Mouse (Mus musculus) adrenal gland, adult 2 months (tissue): ENCODE data around the gene Ramp1. TPM values are rescaled to one million over a fixed set of nuclear protein-coding genes. Genes with fewer than 3 reads are reported as not detected.

ENCODE experiments used
- DNase-seq: peaks from one replicate; pipeline ENCODE4 v3.0.0; 2021
- polyA plus RNA-seq: library from polyadenylated mRNA; depleted of rRNA; stranded (reverse); fragments of >200 nt; gene quantifications from 2 replicates; pipeline ENCODE4 v1.2.3, GENCODE M21; 2012
- total RNA-seq, 2 experiments: library from RNA; stranded (reverse); gene quantifications; 2 replicates each; pipeline ENCODE4 v1.2.3; 2021

Gene Ramp1
- total and polyA plus RNA-seq, 3 experiments, result 8.0 to 19.9 (median 10.7) TPM

DNA sequence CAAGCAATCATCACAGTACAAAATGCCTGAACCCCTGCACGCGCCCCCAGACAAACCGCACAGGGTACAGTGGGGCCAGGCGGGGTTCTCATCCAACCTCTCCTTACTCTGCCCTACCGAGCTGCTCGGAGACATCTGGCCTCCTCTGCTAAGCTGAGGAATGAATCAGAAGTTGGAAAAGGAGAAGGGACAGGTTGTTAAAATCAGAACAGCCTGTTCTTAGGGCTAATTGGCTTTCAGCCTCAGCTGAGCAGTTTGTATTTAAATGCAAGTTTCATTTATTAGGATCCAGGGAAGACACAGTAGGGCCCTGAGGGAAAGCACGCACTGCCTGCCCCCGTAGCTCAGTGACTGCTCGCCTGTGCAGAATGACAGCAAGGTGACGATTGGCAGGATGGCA is 20.2 kb downstream of the Ramp1 start:
- no peak for DNase-seq

DNA sequence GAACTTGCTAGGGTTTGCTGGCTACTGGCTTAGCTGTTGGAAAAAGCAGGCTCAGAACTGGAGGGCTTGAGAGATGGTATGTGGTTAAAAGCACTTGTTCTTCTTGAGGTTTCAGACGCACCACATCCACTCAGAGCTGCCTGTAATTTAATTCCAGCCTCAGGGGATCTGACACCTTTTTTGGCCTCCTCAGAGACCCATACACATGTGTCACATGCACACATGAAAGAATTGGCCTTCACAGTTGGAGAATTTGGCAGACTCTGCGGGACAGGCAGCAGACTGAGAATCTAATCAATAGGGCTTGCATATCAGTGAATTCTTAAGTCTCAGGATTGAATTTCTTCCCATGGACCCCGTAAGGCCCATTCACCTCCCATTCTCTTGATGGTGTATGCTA is 21.5 kb downstream of the Ramp1 start:
- no peak for DNase-seq

DNA sequence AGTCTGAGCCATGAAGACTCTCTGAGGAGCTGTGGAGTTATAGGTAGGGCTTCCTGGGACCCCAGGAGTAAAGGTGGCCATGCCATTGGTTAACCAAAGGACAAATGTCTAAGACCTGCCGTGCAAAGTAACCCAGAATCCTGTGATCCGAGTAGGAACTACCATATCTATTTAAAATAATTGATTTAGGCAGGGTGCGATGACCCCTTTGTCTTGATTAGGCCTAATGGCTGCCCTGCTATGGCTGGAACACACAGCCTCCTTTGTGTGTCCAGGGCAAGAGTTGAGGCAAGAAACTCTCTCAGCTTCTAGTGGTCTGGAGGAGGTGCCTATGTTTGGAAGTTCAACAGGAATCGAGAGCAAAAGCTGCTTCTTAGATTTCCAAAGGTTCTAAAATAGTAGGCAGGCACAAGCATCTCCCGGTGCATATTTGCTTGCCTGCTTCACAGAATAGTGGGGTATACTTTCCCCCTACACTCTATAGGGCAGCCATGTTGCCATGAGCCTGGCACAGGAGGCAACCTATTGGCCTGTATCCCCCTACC is 24.7 kb downstream of the Ramp1 start:
- DNase-seq, result no peak

DNA sequence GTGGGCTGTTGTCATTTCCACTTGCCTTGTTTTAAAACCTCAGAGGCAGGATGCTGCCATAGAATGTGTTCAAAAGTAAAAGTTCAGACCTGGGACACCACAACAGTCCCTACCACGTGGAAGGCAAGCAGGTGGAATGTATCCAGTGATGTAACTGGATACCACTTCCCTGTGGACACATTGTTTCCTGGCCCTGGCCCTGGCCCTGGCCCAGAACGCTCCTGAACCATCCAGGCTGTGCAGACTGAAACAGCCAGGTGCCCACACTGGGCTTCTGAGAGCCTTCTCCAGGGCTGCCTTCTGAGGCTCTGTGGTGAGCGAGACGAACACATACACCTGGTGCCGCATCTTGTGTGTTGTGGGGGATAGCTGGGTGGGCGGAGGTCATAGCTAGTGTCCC is 26.0 kb downstream of the Ramp1 start:
- no peak for DNase-seq

DNA sequence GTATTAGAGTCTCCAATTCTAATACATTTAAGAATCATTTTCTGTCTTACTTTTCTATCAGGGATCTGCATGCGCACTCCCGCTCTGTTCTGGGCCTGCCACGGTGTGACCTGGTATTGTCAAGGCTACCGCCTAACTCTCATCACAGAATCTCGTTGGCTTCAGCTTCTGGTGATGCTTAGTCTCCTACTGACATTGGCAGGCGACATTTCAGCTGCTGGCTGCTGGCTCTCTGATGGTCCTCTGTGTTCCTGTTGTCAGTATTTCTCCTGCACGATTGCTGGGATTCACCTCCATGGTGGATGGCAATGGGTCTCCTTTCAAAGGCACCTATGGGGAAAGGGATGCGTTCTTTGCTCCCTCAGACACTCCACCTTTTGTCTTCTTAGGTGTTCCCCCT is 26.7 kb downstream of the Ramp1 start:
- no peak for DNase-seq

DNA sequence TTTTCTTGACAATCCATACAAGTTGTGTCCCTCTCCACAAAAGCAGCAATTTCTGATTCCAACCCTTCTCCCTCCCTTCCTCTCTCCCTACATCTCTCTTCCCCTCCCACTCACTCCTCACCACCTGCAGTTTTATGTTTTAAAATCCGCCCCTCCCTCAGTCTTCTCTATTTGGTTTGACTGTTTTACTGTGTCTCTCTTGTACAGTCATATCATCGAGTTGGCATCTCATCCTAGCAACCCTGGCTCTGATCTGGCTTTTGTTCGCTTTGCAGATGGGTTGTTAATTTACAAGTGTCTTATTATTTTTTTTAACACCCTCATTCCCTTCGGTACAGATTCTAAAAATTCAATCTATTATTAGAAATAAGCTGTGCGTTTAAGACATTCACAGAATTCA is 27.3 kb downstream of the Ramp1 start:
- no peak for DNase-seq

DNA sequence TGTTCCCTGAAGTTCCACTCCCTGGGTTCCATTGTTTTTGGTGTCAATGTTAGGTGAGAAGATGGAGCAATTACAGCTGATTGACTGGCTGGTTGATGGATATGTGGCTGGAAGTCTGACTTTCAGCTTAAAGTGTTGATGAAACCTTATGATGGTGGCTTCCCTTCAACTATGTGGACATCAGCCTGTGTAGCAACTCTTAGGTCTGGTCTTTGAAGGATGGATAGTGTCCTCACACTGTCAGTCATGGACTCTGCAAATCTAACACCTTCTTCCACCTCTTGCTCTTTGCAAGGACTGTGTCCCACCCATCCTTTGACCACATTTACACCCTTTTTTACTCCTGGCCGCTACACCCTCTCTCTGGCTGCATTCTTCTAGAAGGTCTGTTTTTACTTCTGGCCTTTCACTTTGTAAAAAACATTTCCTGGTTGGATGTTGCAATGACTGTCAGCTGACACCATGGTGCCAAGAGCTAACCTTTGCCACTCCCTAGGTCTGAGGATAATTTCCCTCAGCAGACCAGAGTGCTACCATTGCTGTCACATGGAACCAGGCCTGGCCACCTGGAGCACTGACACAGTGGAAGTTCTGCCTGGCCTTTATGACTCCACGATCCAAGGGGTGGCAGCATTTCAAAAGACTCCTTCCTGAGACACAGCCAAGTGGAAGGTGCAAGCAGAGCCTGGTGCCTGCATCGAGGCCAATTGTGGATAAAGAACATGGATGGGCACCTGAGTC is 27.9 kb downstream of the Ramp1 start:
- DNase-seq, result peak; percentile 28

DNA sequence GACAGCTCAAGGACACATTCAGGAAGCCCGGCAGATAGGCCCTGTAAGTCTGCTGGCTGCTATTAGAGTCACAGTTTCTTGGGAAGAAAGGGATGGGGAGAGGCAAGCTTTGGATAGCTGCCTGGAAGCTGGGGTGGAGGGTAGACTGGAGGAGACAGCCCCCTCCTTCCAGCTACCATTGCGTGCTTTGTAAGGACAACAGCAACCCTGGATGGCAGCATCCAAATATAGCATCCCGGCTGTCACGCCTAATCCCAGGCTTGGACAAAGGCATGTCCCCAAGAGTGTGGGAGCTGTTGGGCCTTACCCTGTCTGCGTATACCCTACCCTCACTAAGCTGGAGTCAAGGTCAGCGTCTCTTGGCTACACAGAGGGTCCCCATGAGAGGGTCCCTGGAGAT is 29.7 kb downstream of the Ramp1 start:
- DNase-seq, result no peak

DNA sequence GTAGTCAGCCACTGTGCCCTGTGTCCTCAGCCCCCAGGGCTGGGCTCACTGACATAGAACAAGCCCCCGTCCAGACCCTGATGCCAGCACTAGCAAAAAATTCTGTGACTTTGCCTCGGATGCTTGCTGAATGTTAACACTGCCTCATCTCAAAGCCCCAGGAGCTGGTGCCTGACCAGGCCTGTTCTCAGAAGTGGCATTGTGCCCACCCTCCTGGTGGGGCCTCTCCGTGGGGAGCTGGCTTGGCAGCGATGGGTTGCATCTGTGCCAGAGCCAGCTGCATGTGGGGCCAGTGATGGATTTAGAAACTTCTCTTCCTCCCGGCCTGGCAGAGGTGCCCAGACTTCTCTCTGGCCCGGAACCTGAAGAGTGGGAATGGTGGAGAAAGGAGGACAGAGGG is 30.2 kb downstream of the Ramp1 start:
- DNase-seq, result peak; percentile 43

DNA sequence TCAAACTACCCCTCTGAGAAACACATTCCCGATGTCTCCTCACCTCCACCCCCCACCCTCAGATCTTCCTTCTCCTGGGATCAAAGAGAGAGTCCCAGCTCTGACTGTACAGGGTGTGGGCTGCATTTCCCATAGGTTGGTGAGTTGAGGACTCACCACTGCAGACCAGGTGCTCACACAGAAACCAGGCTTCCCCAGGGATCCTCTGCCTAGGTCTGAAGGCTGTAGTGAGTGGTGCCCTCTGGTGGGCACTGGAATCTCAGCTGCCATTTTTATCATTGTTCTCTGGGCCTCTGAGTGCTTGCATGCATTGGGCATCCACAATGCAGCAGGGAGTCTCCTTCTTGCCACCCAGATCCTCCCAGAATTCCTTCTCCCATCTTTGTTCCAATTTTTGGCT is 31.5 kb downstream of the Ramp1 start:
- peak; percentile 41 for DNase-seq

DNA sequence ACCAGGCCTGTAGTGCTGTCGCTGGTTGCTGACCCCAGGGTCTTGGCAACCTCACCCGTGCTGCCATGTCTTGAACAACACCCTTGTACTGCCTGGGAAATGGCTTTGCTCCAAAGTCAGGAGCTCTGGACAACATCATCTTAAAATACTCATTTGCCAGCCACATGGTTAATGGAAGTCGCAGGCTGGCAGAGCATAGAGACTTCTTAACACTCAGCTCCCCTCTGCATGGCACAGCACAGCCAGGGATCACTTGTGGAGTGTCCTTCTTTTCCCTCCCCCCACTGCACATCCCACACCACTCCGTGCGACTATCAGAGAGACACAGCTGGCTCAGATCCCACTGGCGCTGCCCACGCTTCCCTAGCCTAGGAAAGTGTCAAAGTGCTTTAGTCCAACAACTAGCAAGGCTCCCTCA is 32.0 kb downstream of the Ramp1 start:
- DNase-seq, result no peak

DNA sequence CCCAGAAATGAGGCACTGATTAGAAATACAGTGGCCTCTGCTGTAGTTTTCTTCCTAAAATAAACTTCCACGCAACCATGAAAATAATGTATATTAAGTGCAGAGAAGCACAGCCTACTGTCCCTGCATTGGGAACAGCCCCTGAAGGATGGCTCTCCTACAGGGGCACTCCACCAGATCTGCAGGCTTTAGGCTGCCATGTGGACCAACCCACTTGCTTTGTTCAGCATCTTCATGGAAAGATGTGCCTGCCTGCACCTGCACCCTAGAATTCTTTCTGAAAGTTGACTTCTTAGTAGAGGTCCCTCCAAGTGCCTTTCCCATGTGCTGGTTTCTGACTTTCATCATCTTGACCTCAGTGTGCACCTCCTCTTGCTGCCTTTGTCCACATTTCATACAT is 35.6 kb downstream of the Ramp1 start:
- no peak for DNase-seq

DNA sequence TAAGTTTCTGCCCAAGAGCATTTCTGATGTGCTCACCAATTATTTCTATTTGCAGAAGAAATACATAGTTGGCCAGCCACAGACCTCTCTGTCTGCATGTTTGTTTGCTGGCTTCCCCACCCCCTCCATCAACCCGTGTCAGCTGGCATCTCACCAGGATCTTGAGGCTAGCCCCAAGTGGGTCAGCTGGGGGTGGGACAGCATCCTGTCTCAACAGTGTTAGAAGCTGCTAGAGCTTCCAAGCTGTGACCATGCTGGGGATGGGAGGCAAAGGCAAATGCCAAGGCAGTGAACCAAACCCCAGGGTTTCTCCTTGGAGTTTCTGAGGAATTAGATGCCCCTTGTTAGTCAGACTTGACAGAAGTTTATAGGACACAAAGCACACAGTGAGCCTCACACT is 36.4 kb downstream of the Ramp1 start:
- DNase-seq, result no peak

DNA sequence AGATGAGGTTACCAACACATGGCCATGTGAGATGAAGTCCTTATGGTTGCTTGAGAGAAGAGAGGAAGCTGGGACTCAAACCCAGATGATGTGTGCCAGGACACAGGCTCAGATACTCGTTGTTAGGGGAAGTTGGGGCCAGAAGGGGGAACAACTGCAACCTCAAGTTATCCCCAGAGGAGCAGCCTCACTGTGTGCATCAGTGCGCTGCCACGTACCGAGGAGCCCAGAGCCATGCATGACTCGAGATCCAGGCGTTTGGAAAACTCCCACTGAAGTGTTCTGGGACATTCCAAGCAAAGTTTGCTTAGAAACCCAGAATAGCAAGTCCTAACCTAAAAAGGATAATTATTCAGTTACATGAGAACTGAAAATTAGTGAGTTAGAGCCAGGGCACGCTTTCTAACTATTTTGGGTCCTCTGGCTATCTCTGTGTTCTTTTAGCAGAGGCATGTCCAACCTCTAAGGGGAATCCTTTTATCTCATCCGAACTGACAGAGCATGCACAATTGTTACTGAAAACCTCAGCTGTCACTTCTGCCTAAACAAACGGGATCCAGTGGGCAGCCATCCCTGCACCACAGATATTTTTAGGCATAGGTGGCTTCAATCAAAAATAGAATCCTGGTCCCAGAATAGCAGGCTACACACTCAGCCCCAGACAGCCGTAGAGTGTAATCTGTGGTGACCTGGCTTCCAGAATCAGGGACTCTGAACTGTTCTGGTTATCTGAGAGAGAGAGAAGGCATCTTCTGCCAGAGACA is 37.1 kb downstream of the Ramp1 start:
- DNase-seq, result no peak

DNA sequence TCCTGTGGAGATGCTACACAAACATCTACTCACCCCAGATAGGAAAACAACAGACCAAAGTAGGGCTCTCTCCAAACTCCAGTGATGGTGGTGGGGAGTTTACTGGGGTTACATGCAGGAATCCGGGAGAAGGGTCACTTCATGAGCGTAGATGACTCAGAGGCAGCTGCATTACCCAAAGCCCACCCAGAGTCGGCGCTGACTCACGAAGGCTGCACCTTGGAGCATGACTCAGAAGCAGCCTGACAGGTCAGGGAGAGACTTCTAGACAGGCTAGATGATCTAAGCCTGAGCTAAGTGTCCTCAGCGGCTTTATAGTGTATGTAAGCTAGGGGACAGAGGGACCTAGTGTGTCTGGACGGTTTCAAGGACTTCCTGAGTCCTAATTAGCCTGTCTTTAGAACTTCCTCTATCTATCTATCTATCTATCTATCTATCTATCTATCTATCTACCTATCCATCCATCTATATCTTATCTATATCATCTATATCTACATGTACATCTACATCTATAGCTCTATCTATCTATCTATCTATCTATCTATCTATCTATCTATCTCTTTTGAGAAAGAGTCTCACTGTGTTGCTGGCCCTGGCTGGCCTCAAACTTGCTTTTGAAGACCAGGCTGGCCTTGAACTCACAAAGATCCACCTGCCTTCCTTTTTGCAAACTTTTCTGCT is 40.2 kb downstream of the Ramp1 start:
- peak; percentile 75 for DNase-seq

DNA sequence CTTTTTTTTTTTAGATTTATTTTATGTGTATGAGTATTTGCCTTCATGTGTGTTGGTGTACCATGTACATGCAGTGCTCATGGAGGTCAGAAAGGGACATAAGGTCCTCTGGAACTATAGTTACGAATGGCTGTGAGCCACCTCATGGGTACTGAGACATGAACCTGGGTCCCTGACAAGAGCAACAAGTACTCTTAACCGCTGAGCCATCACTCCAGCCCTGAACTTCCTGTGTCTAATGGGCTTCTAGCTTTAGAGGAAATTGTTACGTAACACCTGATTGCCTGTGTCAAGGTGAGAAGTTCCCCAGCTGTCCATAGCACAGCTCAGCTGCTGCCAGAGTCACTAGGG is 40.7 kb downstream of the Ramp1 start:
- DNase-seq, result no peak

DNA sequence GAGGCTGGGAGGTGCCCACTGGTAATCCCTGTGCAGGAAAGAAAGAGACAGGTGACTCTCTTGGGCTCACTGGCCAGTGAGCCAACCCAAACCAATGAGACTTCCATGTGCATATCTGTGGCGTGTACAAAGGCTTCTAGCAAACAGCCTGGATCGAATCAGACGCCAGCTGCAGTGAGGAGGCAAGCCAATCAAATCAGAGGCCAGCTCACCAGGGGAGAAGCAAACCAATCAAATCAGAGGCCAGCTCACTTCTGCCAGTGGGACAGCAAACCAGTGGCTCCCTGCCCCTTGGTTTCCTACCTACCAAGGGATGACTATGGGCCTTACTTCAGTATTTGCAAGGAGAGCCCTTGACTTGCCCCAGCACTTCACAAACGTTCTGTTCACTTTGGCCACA is 46.9 kb downstream of the Ramp1 start:
- DNase-seq, result no peak

DNA sequence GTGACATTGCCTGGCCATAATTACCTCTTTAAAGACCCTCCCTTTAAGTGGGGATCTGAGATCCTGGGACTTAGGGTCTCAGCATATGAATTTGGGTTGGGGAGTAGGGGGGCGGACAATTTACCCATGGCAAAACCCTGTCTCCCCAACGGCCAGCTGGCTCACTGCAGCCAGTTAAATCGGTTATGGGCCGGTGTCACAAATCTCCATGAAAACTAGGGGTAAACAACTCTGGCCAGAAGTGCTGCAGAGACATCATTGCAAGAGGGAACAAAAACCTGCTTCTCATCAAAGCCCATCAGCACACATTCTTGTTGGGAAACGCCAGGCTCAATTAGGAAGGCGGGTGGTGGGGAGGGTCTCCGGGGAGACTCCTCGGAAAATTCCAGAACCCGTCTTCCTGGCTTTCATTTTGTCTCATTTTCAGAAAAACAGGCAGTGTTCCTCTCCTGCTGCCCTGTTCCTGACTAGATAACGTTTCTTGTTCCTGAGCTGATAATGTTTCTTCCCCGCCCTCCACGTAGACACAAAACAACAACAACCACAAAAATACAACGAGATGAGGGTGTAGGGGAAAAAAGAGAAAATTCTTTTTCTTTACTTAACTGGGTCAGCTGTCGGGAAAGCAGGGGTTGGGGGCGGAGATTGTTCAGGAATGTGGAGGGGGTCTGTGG is 47.9 kb downstream of the Ramp1 start:
- no peak for DNase-seq

DNA sequence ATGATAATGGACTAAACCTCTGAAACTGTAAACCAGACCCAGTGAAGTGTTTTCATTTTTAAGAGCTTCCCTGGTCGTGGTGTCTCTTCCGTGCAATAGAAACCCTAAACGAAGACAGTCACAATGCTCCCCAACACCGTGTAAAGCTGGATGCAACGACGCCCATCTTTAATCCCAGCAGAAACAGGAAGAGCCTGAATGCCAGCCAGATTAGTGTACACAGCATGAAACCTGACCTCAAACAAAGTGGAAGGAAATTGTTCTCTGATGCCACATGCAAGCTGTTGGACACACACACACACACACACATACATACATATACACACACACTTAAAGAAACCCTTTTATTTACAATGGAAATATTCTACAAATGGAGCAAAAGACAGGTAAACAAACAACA is 51.5 kb downstream of the Ramp1 start:
- no peak for DNase-seq

DNA sequence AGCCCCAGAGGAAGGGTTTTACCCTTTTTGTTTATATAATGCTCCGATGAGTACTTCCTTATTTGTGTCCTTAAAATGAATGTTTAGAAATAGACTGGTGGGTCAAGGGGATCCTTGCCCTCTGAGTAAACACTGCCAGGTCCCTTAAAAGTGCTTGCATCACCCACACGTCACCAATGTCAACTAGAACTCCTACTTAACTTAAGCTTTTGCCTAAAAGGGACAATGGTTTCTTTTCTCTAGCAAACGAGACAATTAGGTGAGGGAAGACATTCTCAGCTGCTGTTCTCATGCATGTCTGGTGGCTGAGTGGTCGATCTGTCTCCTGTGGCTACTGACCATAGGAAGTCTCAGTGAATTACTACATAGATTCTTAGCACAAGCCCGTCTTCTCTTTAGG is 52.3 kb downstream of the Ramp1 start:
- DNase-seq, result no peak

DNA sequence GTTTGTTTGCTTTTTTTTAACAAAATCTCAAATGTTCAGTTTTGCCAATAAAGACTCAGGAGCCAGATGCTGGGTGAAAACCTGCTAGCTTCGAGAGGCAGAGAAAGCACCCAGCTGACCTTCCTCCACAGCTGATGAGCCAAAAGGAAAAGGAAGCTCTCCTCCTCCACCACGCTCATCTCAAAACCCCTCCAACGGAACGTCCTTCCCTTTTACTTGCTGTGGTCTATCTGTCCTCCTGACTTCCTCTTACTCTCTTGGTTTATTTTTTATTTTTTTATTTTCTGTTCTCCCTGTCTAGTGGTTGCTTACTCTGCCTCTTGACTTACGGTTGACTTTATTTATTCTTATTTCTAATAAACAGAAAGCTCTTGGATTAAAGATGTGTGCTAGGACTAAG is 55.8 kb downstream of the Ramp1 start:
- DNase-seq, result no peak

DNA sequence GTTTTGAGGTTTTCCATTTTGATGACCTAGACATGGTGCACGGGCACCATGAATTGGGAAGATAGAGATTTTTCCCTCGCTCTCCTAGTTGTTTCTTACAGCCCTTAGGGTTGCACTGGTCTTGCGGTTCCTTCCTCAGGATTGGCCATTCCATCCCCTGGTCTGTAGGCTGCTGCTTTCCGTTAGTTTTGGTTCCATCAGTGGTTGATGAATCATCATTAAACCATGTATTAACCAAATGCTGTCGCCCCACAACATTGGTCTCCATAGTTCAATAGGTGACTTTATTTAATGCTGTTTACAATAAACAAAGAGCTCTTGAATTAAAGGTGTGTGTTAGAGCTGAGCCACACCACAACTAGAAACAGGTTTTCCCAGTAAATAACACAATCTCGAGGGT is 58.1 kb downstream of the Ramp1 start:
- DNase-seq, result no peak

DNA sequence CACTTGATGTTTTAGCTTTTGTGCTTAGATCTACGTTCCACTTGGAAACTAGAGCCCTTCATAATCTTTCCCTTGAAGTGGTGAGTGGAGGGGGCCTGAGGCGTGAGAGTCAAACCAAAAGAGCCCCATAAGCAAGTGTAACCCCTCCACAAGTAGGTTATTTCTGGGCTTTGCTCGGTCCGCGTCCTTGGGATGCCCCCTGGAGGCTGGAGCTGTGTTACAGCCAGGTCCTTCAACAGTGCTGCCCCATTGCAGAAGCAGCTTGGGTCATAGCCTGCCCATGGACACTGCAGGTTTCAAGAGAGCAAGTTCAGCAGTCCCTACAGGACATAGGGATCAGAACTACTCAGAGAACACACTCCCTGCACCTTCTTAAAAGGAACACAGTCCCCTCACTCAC is 59.5 kb downstream of the Ramp1 start:
- peak; percentile 52 for DNase-seq
